Mouse (Mus musculus): ENCODE results near the gene Cstf3. TPM values are rescaled to one million over a fixed set of nuclear protein-coding genes. Genes with fewer than 3 reads are reported as not detected.

Gene Cstf3
- polyA plus RNA-seq, 1 experiment from 2014 or later = 24.9 TPM

DNA sequence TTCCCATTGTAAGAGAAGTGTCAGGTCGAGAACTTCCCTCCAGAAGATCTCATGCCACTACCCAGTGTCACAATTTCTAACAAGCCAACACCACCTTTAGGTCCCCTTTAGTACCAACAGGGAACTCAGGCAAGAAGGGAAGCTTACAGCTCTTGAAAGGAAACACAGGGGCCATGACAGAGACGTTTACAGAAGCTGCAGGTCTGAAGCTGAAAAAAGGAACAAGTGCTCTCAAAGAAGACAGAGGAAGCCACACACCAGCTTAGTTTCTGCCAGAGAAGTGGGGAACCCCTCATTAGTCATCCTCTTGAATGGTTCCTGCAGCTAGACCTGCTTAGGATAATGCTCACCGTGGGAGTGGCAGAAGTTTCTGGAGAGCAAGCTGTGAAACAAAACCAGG, 96.9 kb downstream of the Cstf3 start:
- no peak for ATAC-seq (ENCODE audit: insufficient read depth)
- H3K27ac ChIP-seq (replicated peaks) = no peak overlapping the region
- no peak overlapping the region for H3K4me3 ChIP-seq (replicated peaks)
- peaks cover 19% of the 10 kb centered on the region for H3K4me1 ChIP-seq (replicated peaks)
- 18% methylated on average over 3 of the region's 3 CpGs for WGBS (ENCODE audit: insufficient replicate concordance)
- no peak overlapping the region for H3K9ac ChIP-seq
- no peak overlapping the region for H3K4me2 ChIP-seq
- H3K36me3 ChIP-seq (replicated peaks) = no peaks in the 10 kb centered on the region
- H3K9me3 ChIP-seq (replicated peaks) = no peaks in the 10 kb centered on the region
- H3K27me3 ChIP-seq = no peaks in the 10 kb centered on the region

DNA sequence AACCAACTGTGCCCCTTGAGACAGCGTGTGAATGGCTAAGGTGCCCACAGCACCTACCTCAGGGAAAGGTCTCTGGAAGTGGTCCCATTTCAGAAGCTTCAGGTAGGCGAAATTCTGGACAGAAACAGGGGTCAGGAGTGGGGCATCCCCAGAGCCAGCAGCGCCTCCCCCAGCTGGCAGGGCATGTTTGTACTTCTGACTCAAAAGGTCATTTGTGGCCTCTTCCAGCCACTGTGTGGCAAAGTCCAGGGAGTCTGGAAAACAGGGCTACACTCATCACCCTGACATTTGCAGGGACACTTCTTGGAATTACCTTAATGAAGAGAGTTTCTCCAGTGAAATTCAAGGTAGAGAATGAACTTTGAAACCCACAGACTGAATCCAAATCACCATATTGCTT, 98.0 kb downstream of the Cstf3 start:
- peak; percentile 42; the same call in 1 of the 2 replicates for ATAC-seq (ENCODE audit: insufficient read depth)
- Histone ChIP-seq H3K27ac (replicated peaks) (0 out of 2 replicates have a peak overlapping the region, but pooled peaks have one; percentile 33), H3K9ac (no peak overlapping the region), H3K4me3 (replicated peaks) (no peak overlapping the region), H3K4me2 (no peak overlapping the region), H3K9me3 (replicated peaks) (no peaks in the 10 kb centered on the region), H3K27me3 (no peaks in the 10 kb centered on the region), H3K4me1 (replicated peaks) (peaks cover 19% of the 10 kb centered on the region), H3K36me3 (replicated peaks) (no peaks in the 10 kb centered on the region)
- 45% methylated on average over 3 of the region's 3 CpGs for WGBS (ENCODE audit: insufficient replicate concordance)

GRCm38 (mm10) chr2:104688724-104689123, 98.4 kb downstream of the Cstf3 start:
- H3K9me3 ChIP-seq (replicated peaks) = no peaks in the 10 kb centered on the region
- no peak overlapping the region for H3K4me3 ChIP-seq (replicated peaks)
- H3K4me1 ChIP-seq (replicated peaks) = peaks cover 19% of the 10 kb centered on the region
- H3K9ac ChIP-seq = no peak overlapping the region
- no peaks in the 10 kb centered on the region for H3K27me3 ChIP-seq
- no peak overlapping the region for H3K4me2 ChIP-seq
- ATAC-seq (ENCODE audit: insufficient read depth) = no peak
- 0 out of 2 replicates have a peak overlapping the region, but pooled peaks have one; percentile 33 for H3K27ac ChIP-seq (replicated peaks)
- 67% methylated on average over 8 of the region's 8 CpGs for WGBS (ENCODE audit: insufficient replicate concordance)
- no peaks in the 10 kb centered on the region for H3K36me3 ChIP-seq (replicated peaks)

DNA sequence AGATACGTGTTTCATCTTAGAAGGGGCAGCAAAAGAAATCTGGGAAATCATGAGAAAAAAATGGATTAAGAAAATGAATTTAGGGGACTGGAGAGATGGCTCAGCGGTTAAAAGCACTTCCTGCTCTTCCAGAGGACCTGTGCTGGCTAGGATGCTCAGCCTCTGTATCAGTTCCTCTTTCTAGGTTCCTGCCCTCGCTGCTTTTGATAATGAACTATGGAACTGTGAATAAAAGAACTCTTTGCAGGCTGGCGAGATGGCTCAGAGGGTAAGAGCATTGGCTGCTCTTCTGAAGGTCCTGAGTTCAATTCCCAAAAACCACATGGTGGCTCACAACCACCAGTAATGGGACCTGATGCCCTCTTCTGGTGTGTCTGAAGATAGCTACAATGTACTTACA, 100.4 kb downstream of the Cstf3 start:
- no peak for ATAC-seq (ENCODE audit: insufficient read depth)
- Histone ChIP-seq H3K9me3 (replicated peaks) (no peaks in the 10 kb centered on the region), H3K9ac (no peak overlapping the region), H3K4me3 (replicated peaks) (no peak overlapping the region), H3K36me3 (replicated peaks) (no peaks in the 10 kb centered on the region), H3K4me2 (no peak overlapping the region), H3K4me1 (replicated peaks) (peaks cover 16% of the 10 kb centered on the region), H3K27me3 (no peaks in the 10 kb centered on the region), H3K27ac (replicated peaks) (no peak overlapping the region)
- 33% methylated on average over 4 of the region's 4 CpGs for WGBS (ENCODE audit: insufficient replicate concordance)

DNA sequence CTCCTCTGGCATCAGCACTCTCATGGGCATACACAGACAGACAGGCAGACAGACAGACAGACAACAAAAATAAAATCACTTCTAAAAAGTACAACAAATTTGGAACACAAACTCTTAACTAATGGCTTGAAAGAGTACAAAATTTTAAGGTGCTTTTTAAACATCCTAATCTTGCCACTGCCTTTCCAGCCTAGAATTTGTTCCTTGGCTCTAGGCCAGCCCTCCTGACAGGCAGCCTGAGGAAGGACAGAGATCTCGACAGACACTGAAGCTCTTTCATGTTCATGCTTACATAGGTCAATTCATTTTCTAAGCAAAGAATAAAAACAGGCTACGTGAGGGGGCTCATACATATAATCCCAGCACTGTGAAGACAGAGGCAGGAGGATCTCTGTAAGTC, 102.2 kb downstream of the Cstf3 start:
- no peaks in the 10 kb centered on the region for H3K27me3 ChIP-seq
- peaks cover 13% of the 10 kb centered on the region for H3K4me1 ChIP-seq (replicated peaks)
- no peak overlapping the region for H3K4me2 ChIP-seq
- no peak overlapping the region for H3K27ac ChIP-seq (replicated peaks)
- H3K9me3 ChIP-seq (replicated peaks) = no peaks in the 10 kb centered on the region
- 42% methylated on average over 2 of the region's 2 CpGs for WGBS (ENCODE audit: insufficient replicate concordance)
- H3K36me3 ChIP-seq (replicated peaks) = no peaks in the 10 kb centered on the region
- H3K9ac ChIP-seq = no peak overlapping the region
- no peak for ATAC-seq (ENCODE audit: insufficient read depth)
- H3K4me3 ChIP-seq (replicated peaks) = no peak overlapping the region

- Histone ChIP-seq H3K27ac (replicated peaks) (no peak overlapping the region), H3K9ac (no peak overlapping the region), H3K9me3 (replicated peaks) (no peaks in the 10 kb centered on the region), H3K27me3 (no peaks in the 10 kb centered on the region), H3K36me3 (replicated peaks) (no peaks in the 10 kb centered on the region), H3K4me3 (replicated peaks) (no peak overlapping the region), H3K4me2 (no peak overlapping the region), H3K4me1 (replicated peaks) (no peaks in the 10 kb centered on the region; the same call in 1 of the 2 replicates)
- ATAC-seq (ENCODE audit: insufficient read depth) = no peak
- 75% methylated on average over 11 of the region's 11 CpGs for WGBS (ENCODE audit: insufficient replicate concordance)
Observed at GRCm38 (mm10) chr2:104699659-104700058, 109.3 kb downstream of the Cstf3 start.

DNA sequence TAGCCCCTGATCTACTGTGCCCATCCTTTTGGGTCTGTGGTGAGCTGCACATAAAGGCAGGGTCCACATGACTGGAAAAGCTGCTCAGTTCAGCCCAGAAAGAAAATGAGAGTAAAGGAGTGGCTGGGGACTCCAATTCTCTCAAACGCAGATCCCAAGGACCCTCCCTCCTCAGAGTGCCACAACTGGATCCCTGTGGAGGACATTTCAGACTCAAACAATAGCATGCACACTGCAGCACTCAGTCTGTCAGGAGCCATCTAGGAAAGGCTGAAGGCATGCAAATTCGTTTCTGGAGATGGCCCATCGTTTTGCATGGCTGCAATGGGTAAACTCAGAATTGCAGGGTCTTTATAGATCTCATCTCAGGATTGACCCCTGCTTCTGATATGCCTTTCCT, 112.8 kb downstream of the Cstf3 start:
- no peak overlapping the region for H3K27ac ChIP-seq (replicated peaks)
- ATAC-seq (ENCODE audit: insufficient read depth) = no peak
- H3K4me1 ChIP-seq (replicated peaks) = no peaks in the 10 kb centered on the region; the same call in 1 of the 2 replicates
- H3K9ac ChIP-seq = no peak overlapping the region
- 60% methylated on average over 3 of the region's 3 CpGs for WGBS (ENCODE audit: insufficient replicate concordance)
- no peaks in the 10 kb centered on the region for H3K27me3 ChIP-seq
- H3K4me2 ChIP-seq = no peak overlapping the region
- no peaks in the 10 kb centered on the region for H3K36me3 ChIP-seq (replicated peaks)
- no peak overlapping the region for H3K4me3 ChIP-seq (replicated peaks)
- no peaks in the 10 kb centered on the region for H3K9me3 ChIP-seq (replicated peaks)

DNA sequence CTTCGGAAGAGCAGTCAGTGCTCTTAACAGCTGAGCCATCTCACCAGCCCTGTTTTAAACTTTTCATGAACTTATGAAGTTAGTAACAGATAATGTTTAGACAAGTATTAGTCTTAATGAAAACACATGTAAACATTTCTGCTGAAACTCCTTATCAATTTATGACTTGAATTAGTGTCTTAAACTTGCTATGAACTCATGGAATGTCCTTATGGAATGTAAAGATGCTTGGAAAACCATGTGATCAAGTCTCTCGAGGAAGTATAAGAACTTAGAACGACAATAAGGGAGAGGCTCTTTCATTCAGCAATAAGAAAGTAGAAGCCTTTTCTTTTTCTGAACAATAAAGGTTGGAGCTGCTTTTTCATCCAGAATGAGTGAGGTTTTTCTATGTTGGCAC, 114.0 kb downstream of the Cstf3 start:
- Histone ChIP-seq H3K27ac (replicated peaks) (no peak overlapping the region), H3K4me3 (replicated peaks) (no peak overlapping the region), H3K9me3 (replicated peaks) (no peaks in the 10 kb centered on the region), H3K36me3 (replicated peaks) (no peaks in the 10 kb centered on the region), H3K9ac (no peak overlapping the region), H3K27me3 (peaks cover under 1% of the 10 kb centered on the region; the same call in 1 of the 2 replicates), H3K4me1 (replicated peaks) (no peaks in the 10 kb centered on the region; the same call in 1 of the 2 replicates), H3K4me2 (no peak overlapping the region)
- no peak for ATAC-seq (ENCODE audit: insufficient read depth)
- WGBS (ENCODE audit: insufficient replicate concordance) = 63% methylated on average over 3 of the region's 3 CpGs

DNA sequence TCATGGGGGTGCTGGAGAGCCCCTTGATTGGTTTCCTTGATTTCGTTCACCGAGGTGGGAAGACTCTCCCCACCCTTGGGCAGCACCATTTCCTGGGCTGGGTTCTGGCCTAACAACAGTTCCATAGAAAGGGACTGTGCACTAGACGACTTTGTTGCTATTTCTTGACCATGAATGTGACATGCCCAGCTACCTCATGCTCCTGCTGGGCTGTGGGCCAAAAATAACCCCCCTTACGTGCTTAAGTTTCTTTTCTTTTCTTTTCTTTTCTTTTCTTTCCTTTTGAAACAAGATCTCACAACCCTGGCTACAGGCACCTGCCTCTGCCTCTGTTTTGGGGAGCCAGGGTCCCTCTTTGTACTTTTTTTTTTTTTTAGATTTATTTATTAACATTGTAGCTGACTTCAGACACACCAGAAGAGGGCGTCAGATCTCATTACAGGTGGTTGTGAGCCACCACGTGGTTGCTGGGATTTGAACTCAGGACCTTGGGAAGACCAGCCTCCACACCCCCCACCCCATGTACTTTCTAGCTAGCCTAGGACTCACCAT, 119.5 kb downstream of the Cstf3 start:
- Histone ChIP-seq H3K27me3 (peaks cover 46% of the 10 kb centered on the region), H3K9ac (no peak overlapping the region), H3K36me3 (replicated peaks) (no peaks in the 10 kb centered on the region), H3K4me1 (replicated peaks) (0 out of 2 replicates have a peak, but pooled peaks cover 6% of the 10 kb centered on the region), H3K27ac (replicated peaks) (no peak overlapping the region), H3K4me3 (replicated peaks) (no peak overlapping the region), H3K9me3 (replicated peaks) (no peaks in the 10 kb centered on the region), H3K4me2 (no peak overlapping the region)
- ATAC-seq (ENCODE audit: insufficient read depth) = no peak
- WGBS (ENCODE audit: insufficient replicate concordance) = 44% methylated on average over 6 of the region's 6 CpGs

GRCm38 (mm10) chr2:104710670-104711370, 120.5 kb downstream of the Cstf3 start:
- no peak overlapping the region for H3K27ac ChIP-seq (replicated peaks)
- no peaks in the 10 kb centered on the region for H3K36me3 ChIP-seq (replicated peaks)
- peaks cover 46% of the 10 kb centered on the region for H3K27me3 ChIP-seq
- no peak overlapping the region for H3K9ac ChIP-seq
- ATAC-seq (ENCODE audit: insufficient read depth) = no peak
- 15% methylated on average over 6 of the region's 6 CpGs for WGBS (ENCODE audit: insufficient replicate concordance)
- 0 out of 2 replicates have a peak, but pooled peaks cover 6% of the 10 kb centered on the region for H3K4me1 ChIP-seq (replicated peaks)
- H3K4me2 ChIP-seq = peak overlapping the region; percentile 74
- no peaks in the 10 kb centered on the region for H3K9me3 ChIP-seq (replicated peaks)
- peak overlapping the region; percentile 66; the same call in 1 of the 2 replicates for H3K4me3 ChIP-seq (replicated peaks)

DNA sequence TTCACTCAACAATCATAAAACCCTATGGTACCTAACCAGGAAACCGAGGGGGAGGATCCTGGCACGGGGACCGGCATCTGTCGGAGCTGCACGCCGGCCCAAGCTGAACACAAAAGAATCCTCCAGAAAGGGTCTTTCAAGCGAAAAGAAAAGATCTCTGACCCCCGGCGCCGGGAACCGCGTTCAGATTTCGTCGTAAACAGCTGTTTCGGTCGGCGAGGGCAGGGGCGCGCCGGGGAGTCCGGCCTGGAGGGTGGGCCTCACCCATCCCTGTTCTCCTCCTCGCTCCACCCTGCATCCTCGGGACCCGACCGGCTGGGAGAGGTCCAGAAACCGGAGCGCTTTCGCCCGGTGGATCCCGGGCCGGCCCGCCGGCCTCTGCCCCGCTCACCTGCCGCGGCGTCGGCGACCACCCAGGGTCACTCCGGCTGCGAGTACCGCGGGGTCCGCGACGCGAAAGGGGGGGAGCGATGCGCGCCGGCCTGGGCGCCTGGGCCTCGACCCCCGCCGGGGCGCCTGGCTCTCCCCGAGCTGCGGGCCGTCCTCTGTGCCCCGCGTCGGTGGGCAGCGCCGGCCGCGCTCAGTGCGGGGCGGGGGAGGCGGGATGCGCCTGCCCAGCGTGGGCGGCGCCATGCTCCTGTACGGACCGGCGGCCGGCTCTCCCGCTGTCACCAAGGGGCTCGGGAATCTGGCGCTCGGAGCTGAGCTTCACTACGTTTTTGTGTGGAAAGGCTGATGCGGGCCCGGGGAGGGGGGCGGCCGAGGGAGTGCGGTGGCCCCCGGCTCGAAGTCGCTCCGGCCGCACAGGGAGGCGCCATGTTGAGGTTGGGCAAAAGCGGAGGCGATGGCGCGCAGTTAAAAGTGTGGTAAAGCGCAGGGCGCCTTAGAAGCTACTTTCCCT, 121.5 kb downstream of the Cstf3 start, which contains the start of gene Tcp11l1:
Gene Tcp11l1 (minus strand): TSS at position 585 of the 901 bp plus-strand sequence.
- Histone ChIP-seq H3K4me2 (peak within 1 kb of the TSS; percentile 74), H3K9me3 (replicated peaks) (no peaks in the 10 kb centered on the region), H3K27ac (replicated peaks) (no peak within 1 kb of the TSS), H3K4me1 (replicated peaks) (0 out of 2 replicates have a peak, but pooled peaks cover 6% of the 10 kb centered on the region), H3K4me3 (replicated peaks) (peak within 1 kb of the TSS; percentile 66), H3K9ac (peak within 1 kb of the TSS; percentile 43), H3K36me3 (replicated peaks) (no peaks in the 10 kb centered on the region), H3K27me3 (peaks cover 46% of the 10 kb centered on the region)
- WGBS (ENCODE audit: insufficient replicate concordance) = under 1% methylated on average over 94 of the region's 99 CpGs
- peak; percentile 66 for ATAC-seq (ENCODE audit: insufficient read depth)
